Mouse (Mus musculus) layer of hippocampus, postnatal 10 days (tissue): ENCODE measurements at regions not wholly inside any gene's neighbourhood (a gene's known extent, or its start where the extent isn't known, plus 50 kb on each side); places are given as distances from the start of the nearest gene placed in this dataset.

ENCODE experiments used
- DNase-seq, 2 experiments: peaks; one replicate each; pipeline ENCODE4 v3.0.0; 2021; ENCODE audit warnings: low spot score in 2 of 2

DNA sequence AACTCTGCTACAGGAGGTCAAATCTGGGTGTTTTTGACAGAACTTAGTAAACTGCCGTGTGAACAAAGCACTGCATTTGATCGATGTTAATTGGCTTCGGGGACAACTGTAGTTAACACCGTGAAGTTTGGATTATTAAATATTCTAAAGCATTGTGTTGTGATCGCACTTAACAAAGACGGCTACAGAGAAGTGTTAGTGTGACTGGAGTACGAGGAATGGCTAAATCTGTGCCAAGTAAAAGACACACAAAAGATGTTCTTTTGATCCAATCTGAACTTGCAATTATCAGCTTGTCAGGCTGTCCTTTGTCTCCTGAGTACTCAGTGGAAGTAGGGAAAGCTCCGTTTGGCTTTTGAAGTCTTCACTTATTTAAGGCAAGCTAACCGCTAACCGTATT, 259.7 kb downstream of the Tmem182 start:
- no peak for DNase-seq

- no peak for DNase-seq
These were observed 299.5 kb downstream of the Tmem182 start for GRCm38 (mm10) chr1:41104869-41105268.

DNA sequence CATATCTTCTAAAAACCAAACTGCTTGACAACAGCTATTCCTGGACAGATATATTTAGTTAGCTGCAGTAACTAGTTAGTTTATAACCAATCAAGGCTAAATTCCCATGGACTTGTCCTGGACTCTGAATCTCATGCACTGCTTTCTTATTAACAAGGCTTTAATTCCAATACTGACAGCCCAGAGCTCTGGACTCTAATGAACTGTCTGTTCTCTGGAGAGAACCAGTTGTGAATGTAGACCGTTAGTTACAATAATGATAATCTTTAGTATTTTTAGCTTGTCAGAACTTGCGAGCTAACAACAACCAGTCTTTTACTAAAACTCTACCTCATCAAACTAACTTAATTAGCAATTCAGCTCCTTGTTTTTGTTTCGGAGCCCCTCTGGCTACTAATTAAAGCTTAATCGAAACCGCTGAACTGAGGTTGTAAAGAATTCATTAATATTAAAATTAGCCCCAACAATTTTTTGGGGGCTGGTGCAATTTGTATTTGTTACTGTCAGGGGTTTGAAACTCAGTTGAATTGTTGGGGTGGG, 316.3 kb downstream of the Tmem182 start:
- DNase-seq = no peak

DNA sequence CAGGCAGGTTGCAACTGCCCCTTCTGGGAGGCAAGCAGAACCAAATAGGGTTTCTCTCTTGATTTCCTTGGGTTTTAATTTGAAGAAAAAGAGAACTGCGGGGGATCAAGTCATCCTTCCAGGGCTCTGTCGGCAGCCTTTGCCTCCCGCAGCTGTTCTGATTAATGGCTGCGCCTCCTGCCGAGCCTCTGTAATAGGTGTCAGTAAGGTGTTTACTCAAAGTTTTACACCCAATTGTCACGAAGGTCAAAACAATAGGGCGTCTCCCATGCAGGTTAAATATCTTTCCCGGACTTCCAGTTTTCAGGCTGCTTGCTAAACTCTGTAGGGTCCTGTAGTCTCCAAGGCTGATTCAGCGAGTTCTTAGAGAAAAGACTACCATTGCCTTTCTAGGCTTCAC, 326.0 kb downstream of the Tmem182 start:
- no peak for DNase-seq

- no peak for DNase-seq
These were observed 327.7 kb downstream of the Tmem182 start for GRCm38 (mm10) chr1:41133143-41133542.

- no peak for DNase-seq
These were observed 328.5 kb downstream of the Tmem182 start for GRCm38 (mm10) chr1:41133946-41134345.

DNA sequence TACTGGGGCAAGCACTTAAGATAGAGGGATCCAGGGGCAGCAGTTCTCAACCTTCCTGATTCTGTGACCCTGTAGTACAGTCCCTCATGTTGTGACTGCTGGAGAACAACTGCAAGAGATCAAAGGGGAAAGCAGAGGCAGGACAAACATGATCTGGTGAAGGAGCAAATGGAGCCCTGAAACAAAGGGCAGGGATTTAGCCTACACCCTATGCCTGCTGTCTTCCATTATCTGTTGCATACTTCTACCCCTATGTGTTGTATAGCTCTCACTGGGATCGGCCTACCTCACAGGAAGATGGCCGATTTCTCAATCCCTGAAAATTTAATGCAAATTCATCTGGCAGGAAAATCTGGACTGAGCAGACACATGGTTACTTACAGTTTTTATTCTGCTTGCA, 334.3 kb downstream of the Tmem182 start:
- DNase-seq = no peak

- DNase-seq = no peak
These were observed 335.1 kb downstream of the Tmem182 start for GRCm38 (mm10) chr1:41140542-41140941.

- DNase-seq = no peak
These were observed 336.6 kb downstream of the Tmem182 start for GRCm38 (mm10) chr1:41141992-41142391.

GRCm38 (mm10) chr1:41152516-41152915, 347.1 kb downstream of the Tmem182 start:
- no peak for DNase-seq

GRCm38 (mm10) chr1:41153174-41153999, 348.0 kb downstream of the Tmem182 start:
- DNase-seq = no peak

GRCm38 (mm10) chr1:41154198-41154597, 348.8 kb downstream of the Tmem182 start:
- no peak for DNase-seq

DNA sequence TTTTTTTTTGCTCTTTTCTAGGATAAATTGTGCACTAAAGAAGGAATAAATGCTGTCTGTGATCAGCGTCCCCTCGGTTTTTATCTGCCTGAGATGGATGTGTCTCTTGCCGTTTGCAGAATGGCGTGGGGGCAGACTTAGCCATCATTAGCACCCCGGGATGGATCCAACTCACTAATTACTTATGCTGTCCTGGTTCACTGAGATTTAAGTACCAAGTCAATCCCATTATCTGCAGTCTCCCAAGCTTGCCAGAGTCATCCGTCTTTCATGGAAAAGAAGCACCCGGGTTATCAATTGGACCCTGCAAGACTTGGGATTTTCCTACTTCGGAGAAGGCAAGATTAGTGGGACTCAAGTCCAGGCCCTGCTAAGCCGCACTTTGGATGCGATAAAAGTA, 351.5 kb downstream of the Tmem182 start:
- DNase-seq = no peak

GRCm38 (mm10) chr1:41157651-41158513, 352.5 kb downstream of the Tmem182 start:
- peak; percentile 44 to 61 for DNase-seq

DNA sequence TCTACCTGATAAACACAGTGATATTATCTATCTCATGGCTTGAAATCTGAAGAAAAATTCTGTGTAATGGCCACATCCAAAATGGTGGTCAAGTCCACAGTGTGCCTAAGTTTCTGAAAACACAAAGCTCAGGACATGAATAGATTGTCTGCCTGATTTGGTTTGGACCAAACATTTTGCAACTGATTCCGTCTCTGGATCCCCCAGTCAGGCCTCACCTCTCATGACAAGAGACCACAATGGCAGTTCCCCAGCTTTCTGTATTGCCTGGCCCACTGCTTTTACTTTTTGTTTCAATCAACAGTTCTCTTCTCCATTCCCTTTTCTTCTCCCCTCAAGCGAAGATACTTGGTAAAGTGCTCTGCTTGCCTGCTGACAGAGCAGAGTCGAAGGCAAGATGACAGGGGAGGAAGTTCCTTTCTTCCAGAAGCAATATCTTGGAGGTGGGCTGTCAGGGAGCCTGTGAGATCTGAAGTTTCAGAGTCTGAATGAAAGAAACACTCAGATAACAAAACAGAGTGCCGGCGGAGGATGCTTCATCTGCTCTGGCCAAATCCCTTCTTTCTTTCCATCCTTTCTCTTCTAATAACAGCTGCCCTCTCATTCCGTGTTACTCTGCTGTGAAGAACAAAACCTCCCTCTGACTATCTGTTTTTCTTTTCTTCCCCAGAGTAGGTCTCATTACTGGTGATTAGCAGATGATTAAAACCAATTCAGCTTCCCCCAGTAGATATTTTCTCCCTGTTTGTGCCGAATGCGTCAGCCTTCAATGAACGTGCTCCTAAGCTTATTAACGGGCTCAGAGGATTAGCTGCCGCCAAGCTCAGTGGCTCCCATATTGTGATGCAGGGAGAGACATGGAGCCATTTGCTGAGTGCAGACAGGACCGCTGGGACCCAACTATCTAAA, 360.7 kb downstream of the Tmem182 start:
- DNase-seq = peak in 1 of 2 experiments; percentile 18

- DNase-seq = no peak
These were observed 361.5 kb downstream of the Tmem182 start for GRCm38 (mm10) chr1:41166787-41167420.

GRCm38 (mm10) chr1:41186991-41187390, 381.6 kb downstream of the Tmem182 start:
- DNase-seq = no peak

DNA sequence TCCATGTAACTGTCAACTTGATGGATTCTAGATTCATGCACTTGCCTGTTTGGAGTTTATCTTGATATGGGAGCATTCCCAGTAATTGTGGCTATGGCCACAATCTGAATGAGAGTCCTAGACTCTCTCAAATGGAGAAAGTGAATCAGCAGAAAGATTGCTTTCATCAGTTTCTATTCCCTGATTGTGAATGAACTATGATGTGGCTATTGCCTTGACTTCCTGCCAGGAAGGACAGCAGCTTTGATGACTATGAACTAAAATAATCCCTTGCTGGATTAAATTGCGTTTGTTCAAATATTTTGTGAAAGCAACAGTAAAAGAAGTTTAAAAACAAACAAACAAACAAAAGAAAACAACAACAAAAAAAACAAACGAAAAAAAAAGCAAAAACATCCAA, 407.5 kb downstream of the Tmem182 start:
- DNase-seq = no peak

DNA sequence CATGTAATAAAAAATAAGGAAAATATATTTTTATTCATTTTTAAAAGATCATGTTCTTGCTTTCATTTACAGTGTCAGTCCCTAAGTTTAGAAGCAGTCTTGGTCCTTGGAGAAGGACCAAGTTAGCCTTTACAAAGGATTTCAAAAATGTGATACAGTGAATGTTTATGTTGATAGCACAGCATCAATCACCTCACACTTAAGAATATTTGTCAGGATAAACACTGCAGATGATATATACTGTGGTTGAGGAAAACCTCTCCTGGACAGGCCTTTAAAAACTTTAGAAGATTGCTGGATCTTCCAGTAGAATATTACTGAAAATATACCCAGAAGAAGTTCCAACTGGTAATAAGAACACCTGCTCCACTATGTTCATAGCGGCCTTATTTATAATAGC, 420.4 kb downstream of the Tmem182 start:
- no peak for DNase-seq

DNA sequence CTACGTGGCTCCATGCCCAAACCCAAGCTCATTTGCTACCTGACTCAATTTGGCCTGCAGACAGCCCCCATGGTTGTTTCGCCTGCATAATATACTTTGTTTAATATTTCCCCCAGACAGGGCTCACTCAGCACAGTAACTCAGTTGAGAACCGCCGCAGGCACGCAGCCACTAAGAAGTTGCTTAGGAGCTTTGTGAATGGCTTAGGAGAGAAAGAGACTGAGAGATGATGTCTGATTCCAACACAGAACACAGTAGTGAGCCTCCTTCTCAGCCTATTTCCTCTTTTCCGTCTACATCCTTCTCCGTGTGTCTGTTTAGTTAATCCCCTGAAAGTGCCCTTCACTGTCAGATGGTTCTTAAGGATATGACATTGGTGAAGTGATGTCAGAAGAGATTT, 429.9 kb downstream of the Tmem182 start:
- no peak for DNase-seq

- no peak for DNase-seq
These were observed 437.6 kb downstream of the Tmem182 start for GRCm38 (mm10) chr1:41243000-41243399.
